Mouse (Mus musculus): ENCODE results near the gene Slf2.

- TF ChIP-seq POLR2A (IDR thresholded peaks at IDR 0.05; ENCODE audit: extremely low read depth, insufficient read depth, low read length) (no peak), CTCF (IDR thresholded peaks at IDR 0.05; ENCODE audit: low read depth, low read length) (peak; percentile 80)
Observed at GRCm38 (mm10) chr19:45030746-45031693, 100.1 kb downstream of the Slf2 start.
